Mouse (Mus musculus): ENCODE data around the gene Micall1. TPM values are rescaled to one million over a fixed set of nuclear protein-coding genes. Genes with fewer than 3 reads are reported as not detected.

Micall1 gene
- total and polyA plus RNA-seq, 3 experiments, result 1.7 to 8.9 (median 6.7) TPM

GRCm38 (mm10) chr15:79098220-79098619, 10.5 kb upstream of the Micall1 start:
- dilution Hi-C loops (cut with MboI; ENCODE audit: extremely low pct_ligation_motif_present, extremely low pct_unique_long_range_greater_than_20kb, low sequenced_read_pairs) (no loop called here), in situ Hi-C loops (cut with MboI; ENCODE audit: low pct_ligation_motif_present, low pct_unique_long_range_greater_than_20kb, low sequenced_read_pairs) (loop anchor here (5.0 kb wide), 1 partner anchor 39 kb away; no protein-coding TSS in a partner anchor)
- no peak overlapping the region for H3K4me3 ChIP-seq (replicated peaks in 1 of 3; ENCODE audit: low read depth in 2 of 3, low read length in 2 of 3, poor library complexity in 1 of 3)
- H3K9me3 ChIP-seq (replicated peaks; ENCODE audit: low read length), result no peaks in the 10 kb centered on the region
- H3K27ac ChIP-seq (ENCODE audit: insufficient read depth, low read depth), result no peak overlapping the region
- H3K4me2 ChIP-seq (ENCODE audit: insufficient read depth, low read depth, poor library complexity, severe bottlenecking), result no peak overlapping the region
- no peak for TF ChIP-seq NELFE (IDR thresholded peaks at IDR 0.05; ENCODE audit: low read depth, low read length)
- no peak for TF ChIP-seq MXI1 (IDR thresholded peaks at IDR 0.05; ENCODE audit: low read depth, low read length)
- TF ChIP-seq ZNF384 (IDR thresholded peaks at IDR 0.05; ENCODE audit: low read depth, low read length), result no peak
- no peak for TF ChIP-seq CHD2 (IDR thresholded peaks at IDR 0.05; ENCODE audit: low read length)
- no peak for TF ChIP-seq SIN3A (IDR thresholded peaks at IDR 0.05; ENCODE audit: low read length)
- no peak for TF ChIP-seq USF1 (IDR thresholded peaks at IDR 0.05; ENCODE audit: low read depth, low read length)
- TF ChIP-seq SMC3 (IDR thresholded peaks at IDR 0.05; ENCODE audit: low read depth, low read length), result no peak
- no peak for TF ChIP-seq BHLHE40 (IDR thresholded peaks at IDR 0.05; ENCODE audit: low read depth, low read length)
- no peak for TF ChIP-seq TCF12 (IDR thresholded peaks at IDR 0.05; ENCODE audit: low read depth, low read length)
- no peak for TF ChIP-seq GABPA (IDR thresholded peaks at IDR 0.05; ENCODE audit: insufficient replicate concordance, low read depth, low read length)
- TF ChIP-seq JUND (conservative IDR thresholded peaks at IDR 0.05; ENCODE audit: low read depth, low read length), result no peak
- TF ChIP-seq MYC (IDR thresholded peaks at IDR 0.05; ENCODE audit: low read depth, low read length), result no peak
- TF ChIP-seq ETS1 (conservative IDR thresholded peaks at IDR 0.05; ENCODE audit: low read depth, low read length), result no peak
- TF ChIP-seq IRF4 (IDR thresholded peaks at IDR 0.05; ENCODE audit: low read depth, low read length), result no peak
- no peak for TF ChIP-seq MAFK (IDR thresholded peaks at IDR 0.05; ENCODE audit: insufficient replicate concordance, low read length)
- no peak for TF ChIP-seq PAX5 (IDR thresholded peaks at IDR 0.05; ENCODE audit: low read length)
- no peak for TF ChIP-seq ZKSCAN1 (IDR thresholded peaks at IDR 0.05; ENCODE audit: borderline replicate concordance, low read depth, low read length)
- no peak for TF ChIP-seq ZMIZ1 (IDR thresholded peaks at IDR 0.05; ENCODE audit: low read depth, low read length)
- H3K27me3 ChIP-seq (replicated peaks), result no peaks in the 10 kb centered on the region
- H3K36me3 ChIP-seq (replicated peaks in 1 of 2; ENCODE audit: control insufficient read depth in 1 of 2, insufficient read depth in 1 of 2, low read length in 1 of 2), result peaks cover 23 to 37% of the 10 kb centered on the region in 2 experiments
- no peak overlapping the region for H3K9ac ChIP-seq (ENCODE audit: insufficient read depth, low read depth)
- H3K4me1 ChIP-seq (ENCODE audit: control insufficient read depth in 1 of 2, insufficient read depth in 2 of 2), result no peaks in the 10 kb centered on the region
- no peaks in the 10 kb centered on the region for H3K79me2 ChIP-seq (replicated peaks; ENCODE audit: control insufficient read depth, extremely low read depth, insufficient read depth, poor library complexity, severe bottlenecking)
- DNase-seq (ENCODE audit: extremely low read depth), result no peak

GRCm38 (mm10) chr15:79098868-79099267, 9.8 kb upstream of the Micall1 start:
- H3K4me2 ChIP-seq (ENCODE audit: insufficient read depth, low read depth, poor library complexity, severe bottlenecking), result no peak overlapping the region
- no peak overlapping the region for H3K9ac ChIP-seq (ENCODE audit: insufficient read depth, low read depth)
- H3K4me3 ChIP-seq (replicated peaks in 1 of 3; ENCODE audit: low read depth in 2 of 3, low read length in 2 of 3, poor library complexity in 1 of 3), result no peak overlapping the region

More at GRCm38 (mm10) chr15:79098868-79099267, 9.8 kb upstream of the Micall1 start:
- DNase-seq (ENCODE audit: extremely low read depth), result no peak
- TF ChIP-seq JUND (conservative IDR thresholded peaks at IDR 0.05; ENCODE audit: low read depth, low read length) (no peak), ZKSCAN1 (IDR thresholded peaks at IDR 0.05; ENCODE audit: borderline replicate concordance, low read depth, low read length) (no peak), BHLHE40 (IDR thresholded peaks at IDR 0.05; ENCODE audit: low read depth, low read length) (no peak), RAD21 (IDR thresholded peaks at IDR 0.05; ENCODE audit: low read depth, low read length) (no peak), JUN (IDR thresholded peaks at IDR 0.05; ENCODE audit: insufficient read depth, low read depth, low read length) (no peak)
- Histone ChIP-seq H3K27ac (ENCODE audit: insufficient read depth, low read depth) (no peak overlapping the region), H3K27me3 (replicated peaks) (no peaks in the 10 kb centered on the region), H3K79me2 (replicated peaks; ENCODE audit: control insufficient read depth, extremely low read depth, insufficient read depth, poor library complexity, severe bottlenecking) (no peaks in the 10 kb centered on the region), H3K9me3 (replicated peaks; ENCODE audit: low read length) (no peaks in the 10 kb centered on the region), H3K36me3 (replicated peaks in 1 of 2; ENCODE audit: control insufficient read depth in 1 of 2, insufficient read depth in 1 of 2, low read length in 1 of 2) (peaks cover 17 to 31% of the 10 kb centered on the region in 2 experiments), H3K4me1 (ENCODE audit: control insufficient read depth in 1 of 2, insufficient read depth in 2 of 2) (no peaks in the 10 kb centered on the region)
- dilution Hi-C loops (cut with MboI; ENCODE audit: extremely low pct_ligation_motif_present, extremely low pct_unique_long_range_greater_than_20kb, low sequenced_read_pairs) (no loop called here), in situ Hi-C loops (cut with MboI; ENCODE audit: low pct_ligation_motif_present, low pct_unique_long_range_greater_than_20kb, low sequenced_read_pairs) (loop anchor here (5.0 kb wide), 1 partner anchor 38 kb away; no protein-coding TSS in a partner anchor)

All from CH12.LX (cell line).